Mouse (Mus musculus) olfactory bulb, adult 2 months (tissue): ENCODE measurements at regions not wholly inside any gene's neighbourhood (a gene's known extent, or its start where the extent isn't known, plus 50 kb on each side); places are given as distances from the start of the nearest gene placed in this dataset.

Experiments used
- CTCF ChIP-seq: fragments of 200-500 bp; IDR thresholded peaks from 2 replicates; pipeline ENCODE4 v1.5.1; 2012; ENCODE audit warnings: low read depth, mild to moderate bottlenecking, low read length, moderate library complexity; ENCODE audit not compliant: insufficient read depth
- POLR2A ChIP-seq: fragments of 200-500 bp; IDR thresholded peaks from 2 replicates; pipeline ENCODE4 v1.6.1; 2012; ENCODE audit warnings: mild to moderate bottlenecking, low read depth, low read length, moderate library complexity; ENCODE audit not compliant: insufficient read depth

DNA sequence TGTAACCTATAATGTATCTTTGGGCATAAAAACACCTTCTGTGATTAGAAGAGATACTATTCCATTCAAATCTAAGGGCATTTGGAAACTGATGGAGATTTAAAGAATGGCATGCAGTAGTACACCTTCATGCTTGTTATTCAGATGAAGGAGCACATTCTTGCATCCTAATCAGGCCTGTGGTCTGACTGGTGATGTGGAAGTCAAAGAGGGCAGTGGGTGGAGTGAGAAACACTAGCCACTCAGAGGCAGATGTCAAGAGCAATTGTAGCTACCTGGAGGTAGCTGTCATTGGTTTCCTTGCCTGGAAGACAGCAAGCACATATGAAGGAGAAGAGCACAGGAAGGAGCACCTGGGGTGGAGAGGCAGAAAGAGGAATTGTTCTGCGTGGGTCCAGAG, 171.0 kb upstream of the Shisa6 start:
- TF ChIP-seq POLR2A, result no peak
- no peak for TF ChIP-seq CTCF
